Mouse (Mus musculus) MN1 (cell line): ENCODE data around the gene Msl1.
A peak's percentile ranks its signal among the peaks of the same experiment; 100 is the strongest.

Experiments
- DNase-seq: peaks from one replicate; pipeline ENCODE4 v3.0.0-alpha.2; 2016; ENCODE audit warnings: low spot score

Gene Msl1

DNA sequence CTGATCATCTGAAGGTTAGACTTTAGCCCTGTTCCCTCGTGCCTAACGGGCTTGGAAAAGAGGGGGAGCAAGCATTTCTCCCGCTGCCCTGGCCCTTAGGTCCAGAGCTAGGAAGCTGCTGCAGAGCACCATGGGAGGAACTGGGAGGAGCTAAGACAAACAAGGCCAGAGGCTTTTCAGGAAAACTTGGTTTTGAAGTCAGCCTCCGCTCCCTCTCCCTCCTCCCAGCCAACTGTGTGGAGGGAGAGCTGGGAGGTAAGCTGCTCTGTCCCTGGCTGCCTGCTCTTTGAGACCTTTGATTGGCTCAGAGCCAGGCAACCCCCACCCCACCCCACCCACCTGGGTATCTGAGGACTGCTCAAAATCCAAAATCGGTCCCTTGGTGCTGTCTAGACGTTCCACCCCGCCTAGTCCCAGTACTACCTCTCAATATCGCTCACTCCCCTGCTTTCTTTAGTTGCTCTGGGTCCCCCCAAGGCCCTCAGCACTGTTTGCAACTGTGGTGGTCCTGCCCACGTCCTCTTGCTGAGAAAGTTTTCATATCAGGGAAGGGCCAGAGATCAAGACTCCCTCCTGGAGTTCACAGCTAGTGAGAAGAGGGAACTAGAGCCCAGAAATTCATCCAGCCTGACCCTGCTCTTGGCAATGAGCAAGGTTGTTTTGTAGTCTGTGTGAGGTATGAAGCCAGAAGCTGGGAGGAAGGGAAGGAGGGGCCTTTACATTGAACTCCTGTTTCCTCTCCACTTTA, 18.3 kb upstream of the Msl1 start:
- DNase-seq, result peak; percentile 29

DNA sequence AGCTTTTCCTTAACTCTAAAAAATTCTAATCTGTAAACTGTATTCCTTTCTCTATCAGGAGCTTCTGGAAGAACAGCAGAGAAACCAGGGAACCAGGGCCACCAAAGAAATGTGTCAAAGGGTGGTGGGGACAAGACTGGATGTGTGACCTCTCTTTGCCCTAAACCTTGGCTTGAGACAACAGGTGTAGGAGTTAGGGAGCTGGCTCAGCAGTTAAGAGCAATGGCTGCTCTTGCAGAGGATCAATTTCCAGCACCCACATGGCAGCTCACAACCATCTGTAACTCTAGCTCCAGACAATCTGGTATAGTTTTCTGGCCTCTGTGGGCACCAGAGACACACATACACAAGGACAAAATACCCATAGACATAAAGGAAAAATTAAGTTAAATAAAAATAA, 17.4 kb upstream of the Msl1 start:
- no peak for DNase-seq

DNA sequence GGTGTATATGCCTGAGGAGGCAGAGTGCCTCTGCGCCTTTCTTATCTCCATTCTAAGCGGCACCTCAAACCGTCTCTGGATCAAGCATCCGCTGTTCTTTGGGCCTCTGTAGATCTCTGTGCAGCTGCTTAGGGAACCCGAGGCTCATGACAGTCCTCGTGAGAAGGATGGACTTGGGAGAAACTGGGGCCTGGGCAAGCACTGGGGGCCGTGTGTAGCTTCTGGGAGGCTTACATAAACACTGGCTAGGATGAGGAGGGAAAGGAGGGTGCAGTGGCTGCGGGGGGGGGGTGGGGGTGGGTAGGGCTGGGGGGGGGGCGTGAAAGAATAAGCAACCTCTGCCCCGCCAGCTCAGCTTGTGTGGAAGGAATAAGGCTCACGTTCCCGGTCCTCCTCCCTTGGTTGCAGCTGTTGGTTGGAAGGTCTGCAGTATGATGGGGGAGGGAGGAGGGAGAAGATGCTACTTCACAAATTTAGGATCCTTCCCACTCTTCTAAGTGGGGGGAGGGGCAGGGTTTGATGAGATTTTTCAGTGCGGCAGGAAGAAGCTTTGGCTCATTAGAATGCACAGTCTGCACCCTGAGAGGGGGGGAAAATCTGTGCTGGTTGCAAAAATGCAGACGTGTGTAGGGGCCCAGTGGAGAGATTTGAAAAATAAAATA, 13.3 kb upstream of the Msl1 start:
- peak; percentile 58 for DNase-seq

DNA sequence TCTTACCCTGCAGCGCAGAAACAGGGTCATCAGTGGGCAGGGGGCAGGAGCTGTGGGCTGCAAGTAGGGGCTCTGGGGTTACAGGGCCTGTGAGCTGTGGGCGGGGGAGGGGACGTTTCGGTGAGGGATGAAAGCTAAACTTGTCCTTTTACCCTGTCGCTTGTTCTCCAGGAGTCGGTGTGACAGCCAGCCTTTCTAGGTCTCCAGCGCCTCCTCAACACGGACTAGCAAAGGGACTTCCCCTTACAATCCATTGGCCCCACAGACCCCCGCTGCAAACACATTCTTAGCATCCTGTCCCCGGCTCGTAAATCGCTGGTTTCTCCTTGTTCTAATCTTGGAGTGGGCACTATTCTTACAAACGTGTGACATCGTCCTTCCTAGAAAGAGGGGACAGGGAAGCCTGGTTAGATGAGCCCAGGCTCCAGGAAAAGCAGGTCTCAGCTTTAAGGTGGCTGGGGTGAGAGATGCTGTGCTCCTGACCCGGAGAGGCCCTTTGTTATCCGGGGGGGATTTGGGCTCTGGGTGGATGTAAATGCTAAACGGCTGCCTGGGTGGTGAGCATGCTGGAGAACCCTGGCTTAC, 12.6 kb upstream of the Msl1 start:
- DNase-seq, result no peak

DNA sequence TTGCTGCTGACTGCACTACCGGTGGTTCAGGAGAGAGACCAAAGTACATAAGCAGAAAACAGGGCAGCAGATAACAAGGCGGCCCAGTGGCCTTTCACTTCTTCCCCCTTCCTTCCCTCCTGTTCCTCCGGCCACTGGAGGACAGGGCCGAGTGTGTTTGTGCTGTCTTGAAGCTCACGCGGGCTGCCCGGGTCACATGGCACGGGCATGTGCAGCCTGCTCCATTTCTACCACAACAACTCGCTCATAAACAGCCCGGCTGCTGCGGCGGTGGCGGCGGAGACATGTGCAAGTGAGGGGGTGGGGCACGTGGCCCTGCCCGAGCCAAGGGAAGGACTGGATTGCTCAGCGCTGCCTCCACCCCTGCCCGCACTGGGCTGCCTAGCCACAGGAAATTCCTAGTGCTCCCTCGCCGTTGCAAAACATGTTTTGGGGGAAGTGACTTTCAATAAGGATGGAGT, 12.1 kb upstream of the Msl1 start:
- DNase-seq, result peak; percentile 87

DNA sequence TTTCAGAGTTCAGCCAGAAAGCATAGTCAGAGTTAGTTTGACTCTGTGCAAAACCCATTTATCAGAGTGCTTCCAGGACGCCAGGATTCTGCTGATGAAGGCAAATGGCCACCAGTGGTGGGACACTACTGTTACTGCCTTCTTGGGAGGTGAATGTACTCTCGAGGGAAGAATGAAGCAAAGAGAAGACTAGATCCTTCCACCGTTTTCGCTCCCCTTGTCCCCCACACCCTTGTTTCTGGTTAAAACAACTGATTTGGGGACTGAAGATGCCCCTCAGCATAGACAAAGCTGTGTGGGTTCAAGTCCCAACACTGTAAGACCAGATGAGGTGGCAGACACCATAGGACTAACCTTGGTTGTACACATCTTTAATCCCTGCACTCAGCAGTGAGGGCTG, 11.2 kb upstream of the Msl1 start:
- no peak for DNase-seq

DNA sequence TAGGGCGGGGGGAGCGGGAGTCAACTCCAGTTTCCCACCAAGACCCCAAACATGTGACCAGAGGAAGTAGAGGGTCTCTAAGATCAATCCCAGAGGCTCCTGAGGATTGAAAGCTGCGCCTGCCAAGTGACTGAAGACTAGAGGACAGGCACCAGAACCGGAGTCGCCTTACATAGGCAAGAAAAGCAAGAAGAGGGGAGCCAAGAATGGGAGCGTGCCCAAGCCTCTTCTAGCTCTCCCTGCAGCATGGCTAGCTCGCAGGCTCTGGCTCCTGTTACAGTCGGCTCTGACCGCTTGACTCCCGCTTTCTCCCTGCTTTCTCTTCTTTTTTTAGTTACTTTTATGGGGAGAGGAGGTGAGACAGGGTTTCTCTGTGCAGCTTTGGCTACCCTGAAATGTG, 10.1 kb upstream of the Msl1 start:
- no peak for DNase-seq

DNA sequence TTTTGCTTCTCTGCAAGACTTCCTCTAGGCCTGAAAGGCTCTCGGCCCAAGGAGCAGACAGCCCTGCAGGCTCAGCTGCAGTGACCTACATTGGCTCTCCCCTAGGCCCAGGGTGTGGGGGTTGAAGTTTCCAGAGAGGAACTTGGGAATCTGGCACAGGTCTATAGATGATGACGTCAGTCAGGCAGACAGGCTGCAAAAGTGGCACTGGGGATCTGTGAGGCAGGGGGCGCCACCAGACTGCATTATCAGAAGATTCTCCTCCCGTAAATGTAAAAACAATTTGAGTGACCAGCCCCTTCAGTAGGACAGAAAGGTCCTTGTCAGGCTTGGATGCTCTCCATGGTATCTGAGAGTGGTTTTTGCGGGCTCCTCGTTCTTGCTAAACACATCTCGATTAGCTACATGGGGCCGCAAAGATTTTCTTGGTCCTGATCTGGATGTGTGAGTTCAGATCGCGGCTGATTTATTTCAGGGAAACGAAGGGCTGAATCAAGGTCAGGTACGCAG, 9.5 kb upstream of the Msl1 start:
- peak; percentile 88 for DNase-seq

DNA sequence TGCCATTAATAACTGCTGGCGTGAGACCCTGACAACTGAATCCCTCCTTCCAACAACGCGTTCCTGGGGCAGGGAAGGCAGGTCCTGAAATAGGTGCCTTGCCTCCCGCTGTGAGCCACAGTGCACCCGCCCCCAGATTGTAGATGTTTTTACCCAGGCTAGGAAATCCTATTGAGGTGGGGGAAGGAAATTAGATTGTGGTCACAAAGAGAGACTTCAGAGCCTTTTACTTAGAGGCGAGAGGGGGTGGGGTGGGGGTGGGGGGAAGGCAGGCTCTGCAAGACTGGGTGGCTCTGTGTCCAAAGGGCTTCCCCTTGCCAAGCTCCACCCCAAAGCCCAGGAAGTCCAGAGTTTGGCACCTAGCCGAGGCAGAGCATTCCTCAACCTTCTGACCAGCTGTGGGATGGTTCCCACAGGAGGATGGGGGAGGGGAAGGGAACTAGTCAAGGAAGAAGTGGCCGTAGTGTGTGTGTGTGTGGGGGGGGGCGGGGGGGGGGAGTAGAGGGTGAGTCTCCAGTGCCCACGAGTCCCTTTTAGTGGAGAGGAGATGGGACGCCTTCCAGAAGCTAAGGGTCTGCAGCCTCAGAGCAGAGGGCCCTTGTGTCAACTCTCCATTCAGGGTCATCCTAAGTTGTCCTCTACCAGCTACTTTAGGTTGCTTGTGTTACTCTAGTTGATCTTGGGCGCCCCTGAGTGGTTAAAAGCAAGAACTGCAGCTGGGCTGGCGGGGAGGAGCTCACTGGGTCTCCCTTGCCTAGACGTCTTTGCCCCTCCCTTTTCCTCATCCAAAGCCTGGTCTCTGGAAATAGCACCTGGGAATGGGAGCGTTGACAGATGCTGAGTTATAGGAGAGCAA, 8.7 kb upstream of the Msl1 start:
- peak; percentile 97 for DNase-seq

DNA sequence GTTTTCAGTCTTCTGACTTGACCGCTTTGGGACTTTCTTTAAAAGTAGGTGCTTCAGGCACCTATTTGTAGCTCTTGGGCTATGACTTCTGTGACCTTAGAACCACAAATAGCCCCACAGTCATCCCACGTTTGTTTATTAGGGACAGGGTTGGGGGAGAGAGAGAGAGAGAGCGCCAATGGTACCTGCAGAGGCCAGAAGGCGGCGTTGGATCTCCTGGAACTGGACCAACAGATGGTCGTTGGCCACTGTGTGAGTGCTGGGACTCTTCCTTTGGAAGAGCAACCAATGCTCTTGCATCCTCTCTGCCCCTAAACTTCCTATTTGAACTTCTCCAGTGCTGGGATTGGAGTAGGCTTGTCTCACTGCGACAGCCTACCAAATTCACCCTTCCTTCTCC, 8.1 kb upstream of the Msl1 start:
- DNase-seq, result no peak

DNA sequence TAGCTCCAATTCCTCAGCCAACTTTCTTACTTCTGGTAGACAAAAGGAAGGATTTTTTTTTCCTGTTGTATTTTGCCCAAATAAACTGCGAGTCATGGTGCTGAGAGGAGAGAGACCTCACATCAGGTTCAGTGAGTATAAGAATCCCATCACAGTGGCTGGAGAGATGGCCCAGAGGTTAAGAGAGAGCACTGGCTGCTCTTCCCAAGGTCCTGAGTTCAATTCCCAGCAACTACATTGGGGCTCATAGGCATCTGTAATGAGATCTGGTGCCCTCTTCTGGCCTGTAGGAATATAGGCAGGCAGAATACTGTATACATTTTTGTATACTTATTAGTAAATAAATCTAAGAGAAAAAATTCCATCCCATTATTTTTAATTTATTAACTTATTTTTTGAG, 7.6 kb upstream of the Msl1 start:
- no peak for DNase-seq

DNA sequence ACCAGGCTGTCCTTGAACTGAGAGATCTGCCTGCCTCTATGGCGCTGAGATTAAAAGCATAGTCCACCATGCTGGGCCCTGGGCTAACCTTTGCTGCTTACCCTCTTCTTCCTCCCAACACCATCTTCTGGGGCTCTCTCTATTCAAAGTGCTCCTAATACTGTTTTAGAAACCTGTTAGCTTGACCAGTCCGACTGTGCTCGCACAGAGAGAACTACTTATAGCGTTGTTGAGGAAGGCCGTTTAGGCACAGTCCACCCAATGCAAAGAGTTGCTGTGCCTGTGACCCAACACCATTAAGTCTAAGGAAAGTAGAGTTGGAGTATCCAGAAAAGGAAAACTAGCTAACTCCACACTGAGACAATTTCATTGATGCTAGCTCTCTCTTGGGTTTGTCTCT, 7.2 kb upstream of the Msl1 start:
- no peak for DNase-seq

DNA sequence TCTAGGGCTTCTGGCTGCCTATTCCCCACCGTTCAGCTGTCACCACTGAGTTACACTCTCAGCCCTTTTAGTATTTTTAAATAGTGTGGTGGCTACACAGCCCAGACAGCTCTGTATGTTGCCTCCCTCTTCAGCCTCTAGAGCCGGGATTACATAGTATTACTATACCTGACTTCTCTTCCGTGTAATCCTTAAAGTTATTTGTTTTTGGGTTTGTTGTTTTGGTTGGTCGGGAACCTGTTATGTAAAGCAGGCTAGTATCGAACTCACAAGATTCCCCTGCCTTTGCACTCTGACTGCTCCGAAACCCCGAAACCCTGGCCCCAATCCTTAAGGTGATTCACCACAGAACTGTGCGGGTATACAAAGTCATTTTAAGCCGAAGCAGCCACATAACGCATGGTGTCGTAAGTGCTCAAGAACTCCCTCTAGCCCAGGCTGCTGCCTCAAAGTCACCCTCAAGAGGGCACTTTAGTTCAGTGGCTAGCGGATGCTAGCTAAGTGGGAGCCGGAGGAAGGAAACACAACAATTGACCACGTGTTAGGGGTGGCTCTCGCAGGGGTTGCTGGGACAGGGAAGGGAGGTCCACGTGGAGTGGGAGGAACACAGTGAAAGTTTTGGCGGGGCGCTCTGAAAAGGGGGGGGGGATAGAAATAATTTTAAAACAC, 6.6 kb upstream of the Msl1 start:
- peak; percentile 94 for DNase-seq

DNA sequence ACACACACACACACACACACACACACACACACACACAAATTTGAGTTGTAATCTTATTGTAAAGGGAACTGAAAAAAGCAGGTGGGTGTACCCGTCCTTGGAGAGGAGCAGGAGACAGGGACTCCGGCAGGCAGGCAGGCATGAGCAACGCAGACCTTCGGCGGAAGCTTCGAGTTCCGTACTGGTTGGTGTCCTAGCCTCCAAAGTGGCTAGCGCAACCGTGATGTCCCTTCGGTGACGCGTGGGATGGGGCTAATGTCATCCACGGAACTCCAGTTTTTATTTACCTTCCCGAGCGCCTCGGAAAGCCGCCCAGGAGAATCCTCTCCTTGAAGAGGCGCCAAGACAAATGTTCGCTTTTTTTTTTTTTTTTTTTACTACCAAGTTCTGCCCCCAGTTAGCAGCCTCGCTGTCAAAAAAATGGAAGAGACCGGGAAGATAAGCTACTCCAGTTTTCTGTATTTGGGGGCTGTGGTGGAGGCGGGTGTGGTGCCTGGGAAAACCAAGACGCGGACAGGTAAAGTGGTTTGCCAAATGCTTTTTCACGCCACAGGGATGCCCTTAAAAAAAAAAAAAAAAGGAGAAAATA, 6.0 kb upstream of the Msl1 start:
- DNase-seq, result peak; percentile 38

DNA sequence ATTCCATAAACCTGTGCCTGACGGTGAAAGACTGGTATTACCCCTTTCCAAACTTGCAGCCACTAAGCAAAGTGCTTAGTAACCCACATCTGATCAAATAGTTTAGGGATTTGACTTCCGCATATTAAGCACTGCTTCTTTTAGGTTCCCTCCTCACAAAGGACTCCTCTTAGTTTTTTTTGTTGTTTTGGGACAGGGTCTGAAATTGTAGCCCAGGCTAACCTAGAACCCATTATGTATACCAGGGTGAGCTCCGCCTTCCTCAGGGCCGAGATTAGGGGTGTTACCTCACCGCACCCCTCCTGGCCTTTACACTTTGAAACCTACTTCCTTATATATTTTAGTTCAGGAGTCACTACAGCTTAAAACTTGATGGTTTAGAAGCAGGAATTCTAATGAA, 5.5 kb upstream of the Msl1 start:
- no peak for DNase-seq

DNA sequence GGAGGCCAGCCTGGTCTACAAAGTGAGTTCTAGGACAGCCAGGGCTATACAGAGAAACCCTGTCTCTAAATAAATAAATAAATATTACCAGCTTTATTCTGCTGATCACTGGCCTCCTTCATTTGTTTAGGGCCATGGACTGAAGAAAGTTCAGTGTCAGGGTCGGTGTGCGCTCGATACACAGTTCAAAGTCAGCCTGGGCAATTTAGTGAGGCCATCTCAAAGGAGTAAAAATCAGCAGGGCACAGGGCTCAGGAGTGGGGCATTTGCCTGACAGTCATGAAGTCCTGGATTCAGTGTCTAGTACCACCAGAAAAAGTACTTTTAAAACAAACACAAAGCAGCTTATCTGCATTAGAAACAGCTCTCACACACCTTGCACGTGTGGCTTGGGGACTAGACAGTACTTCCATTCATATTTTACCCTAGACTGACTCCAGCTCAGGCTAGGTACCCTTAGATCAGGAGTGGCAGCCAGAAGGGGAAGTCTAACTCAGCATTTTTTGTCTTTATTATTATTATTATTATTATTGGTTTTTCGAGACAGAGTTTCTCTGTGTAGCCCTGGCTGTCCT, 4.6 kb upstream of the Msl1 start:
- DNase-seq, result no peak

DNA sequence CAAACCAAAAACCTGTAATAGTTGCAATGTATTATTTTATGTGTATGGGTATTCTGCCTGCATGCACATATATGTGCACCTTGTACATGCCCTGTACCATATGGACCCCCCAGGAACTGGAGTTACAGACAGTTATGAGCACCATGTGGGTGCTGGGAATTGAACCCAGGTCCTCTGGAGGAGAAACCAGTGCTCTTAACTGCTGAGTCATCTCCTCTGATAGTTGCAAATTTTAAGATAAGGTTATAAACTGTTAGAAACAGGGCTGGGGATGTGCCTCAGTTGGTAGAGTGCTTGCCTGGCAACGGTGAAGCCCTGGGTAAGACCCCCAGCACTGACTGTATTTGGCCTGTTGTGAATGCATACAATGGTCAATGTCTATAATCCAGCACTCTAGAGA, 3.9 kb upstream of the Msl1 start:
- no peak for DNase-seq

DNA sequence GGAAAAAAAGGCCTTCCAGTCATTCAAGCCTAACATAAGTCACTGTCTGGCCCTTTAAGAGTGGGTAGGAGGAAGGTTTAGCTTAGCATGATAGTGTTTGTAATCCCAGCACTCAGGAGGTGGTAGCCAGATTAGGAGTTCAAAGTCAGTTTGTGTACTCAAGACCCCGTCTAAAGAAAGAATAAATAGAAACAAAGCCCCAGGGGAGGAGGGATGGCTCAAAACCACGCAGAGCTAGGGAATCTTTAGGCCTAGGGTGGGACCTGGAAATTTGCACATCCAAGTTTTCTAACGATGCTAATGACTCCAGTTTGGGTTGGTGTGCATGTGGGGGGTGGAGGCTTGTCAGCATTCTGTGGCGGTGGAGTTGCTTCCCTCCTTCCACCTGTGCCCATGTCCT, 3.2 kb upstream of the Msl1 start:
- DNase-seq, result no peak

DNA sequence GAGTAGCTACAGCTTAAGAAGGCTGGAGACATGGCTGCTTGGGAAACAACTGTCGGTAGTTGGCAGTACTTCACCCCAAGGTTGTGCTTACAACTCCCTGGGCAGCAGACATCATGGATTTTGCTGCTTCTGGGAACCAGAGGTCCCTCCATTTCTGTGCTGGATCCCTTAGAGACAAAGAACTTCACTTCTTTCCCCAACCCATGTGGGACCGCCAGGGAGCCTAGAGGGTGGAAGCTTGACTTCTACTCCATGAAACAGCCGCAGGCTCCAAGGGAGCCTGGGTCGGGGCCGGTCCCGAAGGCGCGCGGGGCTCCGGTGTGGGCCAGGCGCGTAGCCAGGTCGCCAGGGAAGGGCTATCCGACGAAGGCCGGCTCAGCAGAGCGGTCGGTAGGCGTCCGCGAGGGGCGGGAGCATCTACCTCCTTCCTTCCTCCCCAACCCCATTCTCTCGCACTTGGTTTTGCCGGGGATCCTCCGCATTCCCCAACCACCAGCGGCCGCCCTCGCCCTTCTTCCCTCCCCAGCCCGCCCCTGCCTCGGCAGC, 774 bp upstream of the Msl1 start:
- peak; percentile 79 for DNase-seq

DNA sequence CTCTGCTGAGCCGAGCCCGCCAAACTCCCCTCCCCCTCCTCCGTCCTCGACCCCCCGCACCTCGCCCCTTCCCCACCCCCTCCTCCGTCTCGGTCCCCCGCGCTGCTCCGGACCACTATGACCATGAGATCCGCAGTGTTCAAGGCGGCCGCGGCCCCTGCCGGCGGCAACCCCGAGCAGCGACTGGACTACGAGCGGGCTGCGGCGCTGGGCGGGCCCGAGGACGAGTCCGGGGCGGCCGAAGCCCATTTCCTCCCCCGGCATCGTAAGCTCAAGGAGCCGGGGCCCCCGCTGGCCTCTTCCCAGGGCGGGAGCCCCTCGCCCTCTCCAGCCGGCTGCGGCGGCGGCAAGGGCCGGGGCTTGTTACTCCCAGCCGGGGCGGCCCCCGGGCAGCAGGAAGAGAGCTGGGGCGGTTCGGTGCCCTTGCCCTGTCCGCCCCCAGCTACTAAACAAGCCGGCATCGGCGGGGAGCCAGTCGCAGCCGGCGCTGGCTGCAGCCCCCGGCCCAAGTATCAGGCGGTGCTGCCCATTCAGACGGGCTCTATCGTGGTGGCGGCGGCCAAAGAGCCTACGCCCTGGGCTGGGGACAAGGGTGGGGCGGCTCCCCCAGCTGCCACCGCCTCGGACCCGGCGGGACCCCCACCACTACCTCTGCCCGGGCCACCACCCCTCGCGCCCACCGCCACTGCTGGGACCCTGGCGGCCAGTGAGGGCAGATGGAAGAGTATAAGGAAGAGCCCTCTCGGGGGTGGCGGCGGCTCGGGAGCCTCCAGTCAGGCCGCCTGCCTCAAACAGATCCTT, 598 bp downstream of the Msl1 start:
- peak; percentile 73 for DNase-seq
